ENCODE assay signal across 9 mouse cellular contexts in genomic region chr7:127121911-127122270, GRCm38 (mm10). TPM values are rescaled to one million over a fixed set of nuclear protein-coding genes. Genes with fewer than 3 reads are reported as not detected.
A peak's percentile ranks its signal among the peaks of the same experiment; 100 is the strongest.
DNase-seq lines count a peak whose midpoint lies in the region; ATAC-seq and TF ChIP-seq lines count a peak whose summit lies in the region.
"Had no signal": no experiment of that assay in that cellular context is flagged by ENCODE, and none has a peak within 500 bp of the region (broad histone marks: within the 10 kb centered on the region; RNA-seq: fewer than 3 reads in every experiment).

Gene Qprt, minus strand, starts transcription at chr7:127122226.

- H3K4me3 ChIP-seq in hindbrain, embryonic 12.5 days: 0 out of 2 replicates have a peak within 1 kb of the TSS, but pooled peaks have one; percentile 0
- no peak within 1 kb of the TSS for H3K4me3 ChIP-seq in hindbrain, embryonic 14.5 days (replicated peaks; ENCODE audit: low read length)
- H3K4me3 ChIP-seq in embryonic facial prominence, embryonic 11.5 days (ENCODE audit: low read depth, low read length): peak within 1 kb of the TSS; percentile 9; the same call in 1 of the 2 replicates
- 0 out of 2 replicates have a peak within 1 kb of the TSS, but pooled peaks have one; percentile 16 for H3K4me3 ChIP-seq in kidney, postnatal 0 days (replicated peaks; ENCODE audit: low read depth, low read length)
- H3K4me3 ChIP-seq in midbrain, embryonic 14.5 days (replicated peaks; ENCODE audit: low read depth, low read length): no peak within 1 kb of the TSS

- H3K4me2 ChIP-seq in hindbrain, embryonic 12.5 days (replicated peaks): peak within 1 kb of the TSS; percentile 3; the same call in 1 of the 2 replicates
- H3K4me2 ChIP-seq in hindbrain, embryonic 14.5 days (replicated peaks): no peak within 1 kb of the TSS
- peak within 1 kb of the TSS; percentile 13 for H3K4me2 ChIP-seq in embryonic facial prominence, embryonic 11.5 days (ENCODE audit: low read depth, low read length)
- H3K4me2 ChIP-seq in kidney, postnatal 0 days (ENCODE audit: low read length): peak within 1 kb of the TSS; percentile 42
- H3K4me2 ChIP-seq in midbrain, embryonic 14.5 days (ENCODE audit: low read length): peak within 1 kb of the TSS; percentile 12; the same call in 1 of the 2 replicates

- WGBS in hindbrain, embryonic 12.5 days: 4% methylated on average over 7 of the region's 7 CpGs
- WGBS in hindbrain, embryonic 14.5 days: 6% methylated on average over 6 of the region's 7 CpGs
- 5% methylated on average over 7 of the region's 7 CpGs for WGBS in embryonic facial prominence, embryonic 11.5 days
- 19% methylated on average over 7 of the region's 7 CpGs for WGBS in kidney, postnatal 0 days
- 8% methylated on average over 7 of the region's 7 CpGs for WGBS in midbrain, embryonic 14.5 days

- ATAC-seq in hindbrain, embryonic 12.5 days (ENCODE audit: low FRiP score): no peak
- ATAC-seq in hindbrain, embryonic 14.5 days (ENCODE audit: low FRiP score): no peak
- no peak for ATAC-seq in embryonic facial prominence, embryonic 11.5 days (replicated peaks; ENCODE audit: insufficient number of reproducible peaks, low FRiP score, low TSS enrichment, low read depth)
- peak; percentile 70 for ATAC-seq in kidney, postnatal 0 days (replicated peaks; ENCODE audit: low FRiP score, low read depth)
- no peak for ATAC-seq in midbrain, embryonic 14.5 days (ENCODE audit: low FRiP score, low TSS enrichment)

- DNase-seq in hindbrain, embryonic 14.5 days (ENCODE audit: low spot score): no peak
- DNase-seq in embryonic facial prominence, embryonic 11.5 days (ENCODE audit: low spot score): no peak
- peak; percentile 17 for DNase-seq in kidney, postnatal 0 days (ENCODE audit: low spot score)
- no peak for DNase-seq in midbrain, embryonic 14.5 days
- no peak for DNase-seq in lung, postnatal 25 days (ENCODE audit: low spot score)
- DNase-seq in gastrocnemius, postnatal 25 days: no peak
- DNase-seq in layer of hippocampus, postnatal 36 days: no peak
- DNase-seq: cerebellum, adult 8-10 months had no signal

- no peaks in the 10 kb centered on the region; the same call in 1 of the 2 replicates for H3K9me3 ChIP-seq in hindbrain, embryonic 12.5 days (replicated peaks)
- H3K9me3 ChIP-seq in hindbrain, embryonic 14.5 days (ENCODE audit: control insufficient read depth, low read length): no peaks in the 10 kb centered on the region; the same call in 1 of the 2 replicates
- no peaks in the 10 kb centered on the region for H3K9me3 ChIP-seq in embryonic facial prominence, embryonic 11.5 days (replicated peaks; ENCODE audit: control insufficient read depth, low read length)
- no peaks in the 10 kb centered on the region for H3K9me3 ChIP-seq in kidney, postnatal 0 days (replicated peaks; ENCODE audit: low read length)
- H3K9me3 ChIP-seq in midbrain, embryonic 14.5 days (ENCODE audit: control insufficient read depth, low read length): no peaks in the 10 kb centered on the region

- H3K4me1 ChIP-seq in hindbrain, embryonic 12.5 days: peaks cover 14% of the 10 kb centered on the region
- no peaks in the 10 kb centered on the region for H3K4me1 ChIP-seq in hindbrain, embryonic 14.5 days (replicated peaks; ENCODE audit: control insufficient read depth, insufficient read depth, low read length)
- H3K4me1 ChIP-seq in embryonic facial prominence, embryonic 11.5 days (ENCODE audit: control insufficient read depth, insufficient read depth, low read length): peaks cover 2% of the 10 kb centered on the region; the same call in 1 of the 2 replicates
- H3K4me1 ChIP-seq in kidney, postnatal 0 days (replicated peaks; ENCODE audit: insufficient read depth, low read length): peaks cover 19% of the 10 kb centered on the region
- H3K4me1 ChIP-seq in midbrain, embryonic 14.5 days (ENCODE audit: control insufficient read depth, insufficient read depth, low read length): 0 out of 2 replicates have a peak, but pooled peaks cover 3% of the 10 kb centered on the region

- H3K27me3 ChIP-seq in hindbrain, embryonic 12.5 days: peaks cover 38% of the 10 kb centered on the region
- peaks cover 19% of the 10 kb centered on the region for H3K27me3 ChIP-seq in hindbrain, embryonic 14.5 days (ENCODE audit: control insufficient read depth, insufficient read depth, low read length)
- H3K27me3 ChIP-seq in embryonic facial prominence, embryonic 11.5 days (ENCODE audit: control insufficient read depth, insufficient read depth, low read length): peaks cover 8% of the 10 kb centered on the region; the same call in 1 of the 2 replicates
- no peaks in the 10 kb centered on the region for H3K27me3 ChIP-seq in kidney, postnatal 0 days (ENCODE audit: insufficient read depth, low read length)
- peaks cover 8% of the 10 kb centered on the region for H3K27me3 ChIP-seq in midbrain, embryonic 14.5 days (ENCODE audit: control insufficient read depth, insufficient read depth, low read length)

- no peak for TF ChIP-seq CTCF in kidney, postnatal 0 days (IDR thresholded peaks at IDR 0.05; ENCODE audit: low read depth)

- no peak within 1 kb of the TSS for H3K9ac ChIP-seq in hindbrain, embryonic 12.5 days
- no peak within 1 kb of the TSS for H3K9ac ChIP-seq in hindbrain, embryonic 14.5 days
- 0 out of 2 replicates have a peak within 1 kb of the TSS, but pooled peaks have one; percentile 14 for H3K9ac ChIP-seq in embryonic facial prominence, embryonic 11.5 days (replicated peaks; ENCODE audit: low read length)
- peak within 1 kb of the TSS; percentile 42; the same call in 1 of the 2 replicates for H3K9ac ChIP-seq in kidney, postnatal 0 days (ENCODE audit: low read depth, low read length)
- H3K9ac ChIP-seq in midbrain, embryonic 14.5 days (replicated peaks; ENCODE audit: low read length): no peak within 1 kb of the TSS; the same call in 1 of the 2 replicates

- H3K27ac ChIP-seq in hindbrain, embryonic 12.5 days: no peak within 1 kb of the TSS
- H3K27ac ChIP-seq in hindbrain, embryonic 14.5 days: no peak within 1 kb of the TSS
- no peak within 1 kb of the TSS for H3K27ac ChIP-seq in embryonic facial prominence, embryonic 11.5 days (replicated peaks; ENCODE audit: low read depth, low read length)
- H3K27ac ChIP-seq in kidney, postnatal 0 days: peak within 1 kb of the TSS; percentile 78
- H3K27ac ChIP-seq in midbrain, embryonic 14.5 days (replicated peaks; ENCODE audit: low read depth, low read length): no peak within 1 kb of the TSS

- no peaks in the 10 kb centered on the region for H3K36me3 ChIP-seq in hindbrain, embryonic 12.5 days
- no peaks in the 10 kb centered on the region for H3K36me3 ChIP-seq in hindbrain, embryonic 14.5 days (replicated peaks; ENCODE audit: control insufficient read depth, insufficient read depth)
- no peaks in the 10 kb centered on the region for H3K36me3 ChIP-seq in embryonic facial prominence, embryonic 11.5 days (replicated peaks; ENCODE audit: control insufficient read depth, insufficient read depth, low read depth, low read length)
- H3K36me3 ChIP-seq in kidney, postnatal 0 days (ENCODE audit: insufficient read depth, low read length): no peaks in the 10 kb centered on the region
- H3K36me3 ChIP-seq in midbrain, embryonic 14.5 days (ENCODE audit: control insufficient read depth, insufficient read depth, low read length): no peaks in the 10 kb centered on the region

RNA-seq across cellular contexts. Expression of gene Qprt, which starts in this region (rescaled TPM):
- polyA plus RNA-seq in hindbrain, embryonic 12.5 days (2016; fragmentation: Nextera tagmentation; extraction: Ambion mirVana): 0.80 and 1.9 TPM in 2 replicates
- 0.55 and 0.87 TPM in 2 replicates for polyA plus RNA-seq in hindbrain, embryonic 14.5 days (2014; fragmentation: Nextera tagmentation; extraction: Ambion mirVana)
- 2.5 and 3.0 TPM in 2 replicates for polyA plus RNA-seq in embryonic facial prominence, embryonic 11.5 days (2014; fragmentation: Nextera tagmentation; extraction: Ambion mirVana)
- 37.4 and 43.7 TPM in 2 replicates for polyA plus RNA-seq in kidney, postnatal 0 days (2015; fragmentation: Nextera tagmentation; extraction: Ambion mirVana)
- polyA plus RNA-seq in midbrain, embryonic 14.5 days (2014; fragmentation: Nextera tagmentation; extraction: Ambion mirVana): 0.11 and 0.67 TPM in 2 replicates
- total RNA-seq in gastrocnemius, postnatal 25 days (2021): under 1 TPM; 0.43 to 0.51 TPM
- under 1 TPM; 0.32 to 0.66 TPM for total RNA-seq in layer of hippocampus, postnatal 36 days (2021)

Comparison
In these comparisons a context has a peak if more than half of its experiments do, and no peak if none do; other contexts are left out.
1. H3K4me3 ChIP-seq: peak in hindbrain, embryonic 12.5 days (single experiment), embryonic facial prominence, embryonic 11.5 days (single experiment) and kidney, postnatal 0 days (single experiment); none in hindbrain, embryonic 14.5 days (single experiment) and midbrain, embryonic 14.5 days (single experiment).
2. H3K9ac ChIP-seq: peak in embryonic facial prominence, embryonic 11.5 days (single experiment) and kidney, postnatal 0 days (single experiment); none in hindbrain, embryonic 12.5 days (single experiment), hindbrain, embryonic 14.5 days (single experiment) and midbrain, embryonic 14.5 days (single experiment).